Mouse (Mus musculus): ENCODE data around the gene Ano10.

GRCm38 (mm10) chr9:122281004-122281403 lies 13.2 kb downstream of the Ano10 start:
- TF ChIP-seq CTCF (IDR thresholded peaks at IDR 0.05; ENCODE audit: borderline replicate concordance, insufficient read depth, low read length): no peak
- no peak for TF ChIP-seq POLR2A (IDR thresholded peaks at IDR 0.05; ENCODE audit: low read depth, low read length)

Data from embryonic fibroblast, embryonic 13.5 days (primary cell).